Mouse (Mus musculus): ENCODE measurements around the gene Tmem167b.

GRCm38 (mm10) chr3:108533114-108533885 lies 29.0 kb downstream of the Tmem167b start:
- TF ChIP-seq EP300 (IDR thresholded peaks at IDR 0.05) (peak; percentile 54; the same call in 1 of the 2 replicates), CTCF (IDR thresholded peaks at IDR 0.05) (no peak)

All from lung, postnatal 0 days (tissue).